Mouse (Mus musculus): Measurements from ENCODE around the gene Trim72. TPM values are rescaled to one million over a fixed set of nuclear protein-coding genes. Genes with fewer than 3 reads are reported as not detected.

Gene Trim72
- total and polyA plus RNA-seq, 2 experiments from 2014 or later, result 0.37 TPM; not detected in 1

- no peak for TF ChIP-seq CTCF (IDR thresholded peaks at IDR 0.05; ENCODE audit: low read depth)
- Histone ChIP-seq H3K4me2 (ENCODE audit: low read depth, low read length) (no peak overlapping the region), H3K4me1 (ENCODE audit: insufficient read depth, low read length) (no peaks in the 10 kb centered on the region), H3K9me3 (ENCODE audit: low read length) (no peaks in the 10 kb centered on the region), H3K27ac (no peak overlapping the region), H3K27me3 (ENCODE audit: insufficient read depth, low read length) (no peaks in the 10 kb centered on the region), H3K4me3 (ENCODE audit: low read length) (no peak overlapping the region), H3K36me3 (ENCODE audit: insufficient read depth, low read length) (peaks cover 81% of the 10 kb centered on the region), H3K9ac (replicated peaks; ENCODE audit: low read length) (no peak overlapping the region)
- ATAC-seq (no peak), DNase-seq (ENCODE audit: low spot score) (no peak)
- 95% methylated on average over 2 of the region's 2 CpGs for WGBS
Observed at GRCm38 (mm10) chr7:127978856-127979255, 24.9 kb upstream of the Trim72 start.

- H3K4me3 ChIP-seq (ENCODE audit: low read length), result no peak overlapping the region
- H3K9me3 ChIP-seq (ENCODE audit: low read length), result no peaks in the 10 kb centered on the region
- no peak overlapping the region for H3K27ac ChIP-seq
- no peak overlapping the region for H3K4me2 ChIP-seq (ENCODE audit: low read depth, low read length)
- TF ChIP-seq CTCF (IDR thresholded peaks at IDR 0.05; ENCODE audit: low read depth), result no peak
- ATAC-seq (no peak), DNase-seq (ENCODE audit: low spot score) (no peak)
- H3K36me3 ChIP-seq (ENCODE audit: insufficient read depth, low read length), result peaks cover 76% of the 10 kb centered on the region
- H3K27me3 ChIP-seq (ENCODE audit: insufficient read depth, low read length), result no peaks in the 10 kb centered on the region
- H3K9ac ChIP-seq (replicated peaks; ENCODE audit: low read length), result no peak overlapping the region
- WGBS, result 97% methylated on average over 3 of the region's 3 CpGs
- no peaks in the 10 kb centered on the region for H3K4me1 ChIP-seq (ENCODE audit: insufficient read depth, low read length)
Observed at GRCm38 (mm10) chr7:127980606-127981005, 23.1 kb upstream of the Trim72 start.

- WGBS, result 94% methylated on average over 1 of the region's 1 CpGs
- H3K9ac ChIP-seq (replicated peaks; ENCODE audit: low read length), result no peak overlapping the region
- DNase-seq (ENCODE audit: low spot score), result no peak
Observed at GRCm38 (mm10) chr7:127988904-127989303, 14.8 kb upstream of the Trim72 start.

GRCm38 (mm10) chr7:127991643-127992487 is 11.9 kb upstream of the Trim72 start:
- H3K36me3 ChIP-seq (ENCODE audit: insufficient read depth, low read length), result peaks cover 11% of the 10 kb centered on the region; the same call in 1 of the 2 replicates
- peak; percentile 68 for ATAC-seq

More at GRCm38 (mm10) chr7:127988904-127989303, 14.8 kb upstream of the Trim72 start:
- H3K27ac ChIP-seq, result no peak overlapping the region
- no peaks in the 10 kb centered on the region; the same call in 1 of the 2 replicates for H3K4me1 ChIP-seq (ENCODE audit: insufficient read depth, low read length)
- H3K9me3 ChIP-seq (ENCODE audit: low read length), result no peaks in the 10 kb centered on the region
- H3K27me3 ChIP-seq (ENCODE audit: insufficient read depth, low read length), result no peaks in the 10 kb centered on the region
- ATAC-seq, result no peak
- no peak for TF ChIP-seq CTCF (IDR thresholded peaks at IDR 0.05; ENCODE audit: low read depth)
- H3K36me3 ChIP-seq (ENCODE audit: insufficient read depth, low read length), result peaks cover 25% of the 10 kb centered on the region
- H3K4me3 ChIP-seq (ENCODE audit: low read length), result no peak overlapping the region
- no peak overlapping the region for H3K4me2 ChIP-seq (ENCODE audit: low read depth, low read length)

GRCm38 (mm10) chr7:127992488-127993340 is 11.0 kb upstream of the Trim72 start:
- Histone ChIP-seq H3K36me3 (ENCODE audit: insufficient read depth, low read length) (peaks cover 6% of the 10 kb centered on the region; the same call in 1 of the 2 replicates), H3K27me3 (ENCODE audit: insufficient read depth, low read length) (no peaks in the 10 kb centered on the region), H3K4me3 (ENCODE audit: low read length) (peak overlapping the region; percentile 23; the same call in 1 of the 2 replicates), H3K4me2 (ENCODE audit: low read depth, low read length) (peak overlapping the region; percentile 47), H3K9ac (replicated peaks; ENCODE audit: low read length) (no peak overlapping the region), H3K9me3 (ENCODE audit: low read length) (no peaks in the 10 kb centered on the region), H3K27ac (no peak overlapping the region), H3K4me1 (ENCODE audit: insufficient read depth, low read length) (no peaks in the 10 kb centered on the region; the same call in 1 of the 2 replicates)
- ATAC-seq (peak; percentile 22; the same call in 1 of the 2 replicates), DNase-seq (ENCODE audit: low spot score) (no peak)
- no peak for TF ChIP-seq CTCF (IDR thresholded peaks at IDR 0.05; ENCODE audit: low read depth)
- WGBS, result 49% methylated on average over 5 of the region's 5 CpGs

More at GRCm38 (mm10) chr7:127991643-127992487, 11.9 kb upstream of the Trim72 start:
- 48% methylated on average over 6 of the region's 6 CpGs for WGBS
- H3K27me3 ChIP-seq (ENCODE audit: insufficient read depth, low read length), result no peaks in the 10 kb centered on the region
- no peaks in the 10 kb centered on the region; the same call in 1 of the 2 replicates for H3K4me1 ChIP-seq (ENCODE audit: insufficient read depth, low read length)
- peak; percentile 85 for DNase-seq (ENCODE audit: low spot score)
- H3K9me3 ChIP-seq (ENCODE audit: low read length), result no peaks in the 10 kb centered on the region
- TF ChIP-seq CTCF (IDR thresholded peaks at IDR 0.05; ENCODE audit: low read depth), result peak; percentile 73
- H3K9ac ChIP-seq (replicated peaks; ENCODE audit: low read length), result no peak overlapping the region
- H3K4me3 ChIP-seq (ENCODE audit: low read length), result no peak overlapping the region
- no peak overlapping the region for H3K27ac ChIP-seq
- no peak overlapping the region for H3K4me2 ChIP-seq (ENCODE audit: low read depth, low read length)

GRCm38 (mm10) chr7:127993341-127993977 is 10.3 kb upstream of the Trim72 start, which contains the start of gene Pycard:
Pycard (minus strand) TSS chr7:127993867.
- Histone ChIP-seq H3K4me2 (ENCODE audit: low read depth, low read length) (peak within 1 kb of the TSS; percentile 47), H3K9ac (replicated peaks; ENCODE audit: low read length) (no peak within 1 kb of the TSS), H3K4me3 (ENCODE audit: low read length) (peak within 1 kb of the TSS; percentile 23), H3K4me1 (ENCODE audit: insufficient read depth, low read length) (no peaks in the 10 kb centered on the region; the same call in 1 of the 2 replicates), H3K36me3 (ENCODE audit: insufficient read depth, low read length) (no peaks in the 10 kb centered on the region), H3K9me3 (ENCODE audit: low read length) (no peaks in the 10 kb centered on the region), H3K27me3 (ENCODE audit: insufficient read depth, low read length) (no peaks in the 10 kb centered on the region), H3K27ac (no peak within 1 kb of the TSS)
- peak; percentile 11 for DNase-seq (ENCODE audit: low spot score)
- WGBS, result 19% methylated on average over 18 of the region's 18 CpGs
- ATAC-seq, result 0 out of 2 replicates have a peak, but pooled peaks have one; percentile 36
- no peak for TF ChIP-seq CTCF (IDR thresholded peaks at IDR 0.05; ENCODE audit: low read depth)
